Mouse (Mus musculus): Measurements from ENCODE around the gene Dcps.

Gene Dcps

DNA sequence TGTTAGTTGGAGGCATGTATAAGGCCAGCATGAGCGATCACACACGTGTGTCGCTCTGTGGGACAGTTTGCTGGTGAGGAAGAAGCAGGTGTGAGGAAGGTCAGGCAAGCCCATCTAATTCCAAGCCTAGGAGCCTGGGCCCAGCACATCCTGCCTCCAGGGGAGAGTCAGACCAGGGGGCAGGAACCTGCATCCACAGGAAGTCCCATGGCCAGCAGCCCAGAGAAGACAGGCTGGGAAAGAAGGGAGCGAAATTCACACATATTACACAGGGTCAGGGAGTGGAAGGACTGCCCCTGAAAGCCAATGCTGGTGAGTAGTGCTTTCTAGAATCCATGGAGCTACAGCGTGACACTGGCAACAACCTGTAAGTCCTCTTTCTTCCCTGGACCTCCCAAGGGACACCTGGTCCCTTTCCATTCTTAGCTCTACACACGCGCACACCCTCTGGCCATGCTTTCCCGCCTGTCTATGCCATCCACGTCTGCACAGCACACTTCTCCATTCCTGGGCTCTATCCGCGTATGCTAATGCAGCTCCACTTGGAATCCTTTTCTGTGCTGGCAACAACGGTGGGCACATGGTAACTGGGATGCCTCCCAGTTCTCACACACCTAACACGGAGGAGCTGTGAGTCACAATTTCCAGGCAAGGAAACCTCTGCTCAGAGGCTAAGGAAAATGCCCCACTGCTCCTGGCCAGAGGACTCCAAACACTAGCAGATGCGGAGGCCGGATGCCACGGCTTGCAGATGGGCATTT, 44.0 kb downstream of the Dcps start:
- DNase-seq (ENCODE audit: low read depth, low spot score): no peak

- DNase-seq (ENCODE audit: low read depth, low spot score): no peak
These were observed 46.9 kb downstream of the Dcps start for GRCm38 (mm10) chr9:35128995-35129418.

- no peak for DNase-seq (ENCODE audit: low read depth, low spot score)
These were observed 47.3 kb downstream of the Dcps start for GRCm38 (mm10) chr9:35128564-35128963.

GRCm38 (mm10) chr9:35127561-35127960, 48.3 kb downstream of the Dcps start:
- no peak for DNase-seq (ENCODE audit: low read depth, low spot score)

- DNase-seq (ENCODE audit: low read depth, low spot score): no peak
These were observed 48.7 kb downstream of the Dcps start for GRCm38 (mm10) chr9:35127147-35127546.

DNA sequence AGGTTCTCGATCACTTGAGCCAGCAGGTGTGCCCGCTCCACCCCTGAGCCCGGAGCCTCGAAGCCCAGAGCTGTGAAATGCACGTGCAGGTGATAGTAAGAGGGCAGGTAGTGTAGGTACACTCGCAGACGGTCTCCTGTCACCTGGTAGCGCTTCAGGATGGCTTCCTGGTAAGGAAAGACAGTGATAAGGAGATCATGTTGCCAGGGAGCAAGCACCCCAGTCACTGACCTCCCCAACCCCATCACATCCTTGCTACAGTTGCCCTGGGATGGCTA, 51.2 kb downstream of the Dcps start:
- no peak for DNase-seq (ENCODE audit: low read depth, low spot score)

GRCm38 (mm10) chr9:35123804-35124677, 51.8 kb downstream of the Dcps start:
- peak; percentile 61 for DNase-seq (ENCODE audit: low read depth, low spot score)

GRCm38 (mm10) chr9:35123456-35123803, 52.4 kb downstream of the Dcps start:
- no peak for DNase-seq (ENCODE audit: low read depth, low spot score)

DNA sequence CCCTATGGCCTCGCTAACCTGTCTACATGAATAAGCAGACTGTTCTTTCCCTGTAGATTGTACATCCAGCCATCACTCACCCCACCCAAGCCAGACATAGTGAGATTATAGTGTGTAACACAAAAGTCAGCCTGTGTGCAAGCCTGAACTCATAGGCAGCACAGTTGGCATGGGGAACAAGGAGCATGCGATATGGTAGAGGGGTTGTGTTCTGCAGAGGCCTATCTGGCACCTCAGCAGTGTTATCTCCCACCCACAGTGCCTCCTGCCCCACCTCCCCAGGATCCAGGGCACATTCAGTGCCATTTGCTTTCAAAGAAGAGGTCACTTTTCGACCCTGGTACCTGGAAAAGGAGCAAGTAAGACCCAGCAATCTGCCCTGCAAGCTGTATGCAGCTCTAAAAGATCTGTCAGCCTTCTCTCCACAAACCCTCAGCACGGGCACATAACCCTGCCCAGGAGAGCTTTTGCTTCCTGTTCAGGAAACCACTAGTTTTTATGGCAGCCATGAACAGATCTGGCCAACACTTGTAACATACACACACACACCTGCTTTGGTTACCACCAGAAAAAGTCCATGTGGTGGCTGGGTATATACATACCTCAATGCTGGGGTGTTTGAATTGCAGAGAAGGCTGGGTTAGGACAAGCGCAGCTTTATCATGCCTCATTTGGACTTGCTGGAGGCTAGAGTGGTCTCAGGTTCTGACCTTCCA, 53.2 kb downstream of the Dcps start:
- peak; percentile 31 for DNase-seq (ENCODE audit: low read depth, low spot score)

- no peak for DNase-seq (ENCODE audit: low read depth, low spot score)
These were observed 56.7 kb downstream of the Dcps start, which contains the start of gene St3gal4 for GRCm38 (mm10) chr9:35119168-35119567. Gene St3gal4 (minus strand): TSS chr9:35119268.

DNA sequence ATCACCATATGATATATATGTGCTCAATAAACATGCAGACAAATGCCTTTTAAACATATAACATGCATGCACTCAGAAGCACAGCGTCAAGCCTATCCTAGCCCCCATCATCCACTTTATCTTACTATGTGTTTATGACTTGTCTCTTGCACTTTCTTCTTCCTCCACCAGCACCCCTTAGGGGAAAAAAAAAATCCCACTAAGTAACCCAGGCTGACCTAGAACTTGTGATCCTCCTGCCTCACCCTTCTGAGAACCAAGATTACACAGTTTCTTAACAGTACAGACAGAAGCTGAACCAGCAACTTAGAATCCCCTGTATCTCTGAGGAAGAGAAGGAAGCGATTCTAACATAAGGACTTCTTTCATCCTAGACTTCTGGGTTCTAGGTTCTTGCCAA, 57.3 kb downstream of the Dcps start:
- DNase-seq (ENCODE audit: low read depth, low spot score): no peak

DNA sequence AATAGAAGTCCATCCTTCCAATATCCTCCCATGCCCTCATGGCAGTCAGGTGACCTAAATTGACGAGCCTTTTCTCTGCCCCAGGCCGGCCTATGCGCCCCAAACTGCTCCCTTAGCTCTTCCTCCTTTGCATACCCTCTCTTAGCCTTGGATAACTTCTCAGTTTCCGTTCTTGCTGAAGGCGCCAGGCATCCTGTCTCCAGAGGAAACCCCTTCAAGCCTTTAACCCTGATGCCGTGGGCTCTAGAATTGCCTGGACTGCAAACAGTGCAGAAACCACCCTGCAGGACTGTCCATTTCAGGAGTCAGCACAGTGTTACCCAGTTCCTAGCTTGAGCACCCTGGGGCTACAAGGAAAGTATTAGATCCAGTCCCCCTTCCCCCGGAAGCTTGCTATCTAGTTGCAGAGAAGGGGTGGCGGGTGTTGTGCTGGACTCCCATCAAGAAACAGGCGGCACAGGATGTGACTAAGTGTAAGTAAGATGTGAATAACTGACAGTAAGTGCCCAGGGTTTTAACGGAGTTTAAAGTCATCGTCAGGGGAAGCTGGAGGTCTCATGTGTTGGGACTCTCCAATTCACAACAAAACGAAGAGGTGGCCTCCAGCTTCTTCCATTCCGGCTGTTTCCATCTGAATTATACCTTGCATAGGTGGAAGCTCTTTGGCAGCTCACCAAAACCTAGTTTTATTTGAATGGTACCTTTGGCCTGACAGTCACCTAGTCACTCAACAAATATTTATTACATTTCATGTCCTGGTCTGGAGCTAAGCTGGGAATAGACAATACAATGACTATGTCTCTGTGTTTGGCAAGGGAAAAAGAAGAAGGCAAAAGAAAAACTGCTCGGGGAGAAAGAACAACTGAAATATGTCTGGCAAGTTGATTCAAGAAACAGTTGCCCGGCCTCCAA, 58.2 kb downstream of the Dcps start:
- DNase-seq (ENCODE audit: low read depth, low spot score): peak; percentile 62

- peak; percentile 88 for DNase-seq (ENCODE audit: low read depth, low spot score)
These were observed 59.2 kb downstream of the Dcps start for GRCm38 (mm10) chr9:35116391-35117381.

DNA sequence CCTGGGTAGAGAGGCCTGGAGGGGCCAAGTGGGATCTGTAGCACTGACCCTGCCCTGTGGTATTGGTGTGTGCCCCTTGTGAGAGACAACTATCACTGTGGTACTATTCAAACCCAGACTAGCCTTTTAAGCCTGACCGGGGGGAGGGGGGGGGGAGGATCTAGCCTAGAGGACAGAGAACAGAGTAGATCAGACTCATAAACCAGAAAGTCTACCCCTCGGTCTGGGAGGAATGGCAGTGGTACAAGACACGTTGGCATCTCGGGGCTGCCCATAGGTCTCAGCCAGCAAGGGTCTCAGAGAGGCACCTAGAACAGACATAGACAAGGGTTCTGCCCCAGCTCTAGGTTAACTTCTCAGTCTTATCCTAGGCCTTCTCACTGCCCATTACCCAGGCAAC, 60.1 kb downstream of the Dcps start:
- peak; percentile 18 for DNase-seq (ENCODE audit: low read depth, low spot score)

DNA sequence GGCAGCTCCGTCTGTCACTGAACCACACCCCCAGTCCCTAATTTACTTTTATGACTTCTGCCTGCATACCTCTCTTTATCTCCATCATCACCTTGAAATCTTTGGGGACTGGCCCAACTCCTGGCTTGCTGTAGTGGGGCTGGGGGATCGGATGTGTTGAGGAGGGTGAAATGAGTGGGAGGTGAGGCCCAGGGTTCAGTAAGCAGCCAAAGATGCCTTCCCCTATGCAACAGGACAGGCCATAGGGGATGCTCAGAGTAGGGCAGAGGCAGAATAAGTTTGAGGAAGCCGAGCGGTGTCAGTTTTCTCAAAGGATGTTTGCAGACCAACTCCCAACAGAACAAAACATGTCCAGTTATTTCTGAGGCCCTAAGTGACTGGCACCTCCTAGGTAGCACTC, 60.6 kb downstream of the Dcps start:
- no peak for DNase-seq (ENCODE audit: low read depth, low spot score)

DNA sequence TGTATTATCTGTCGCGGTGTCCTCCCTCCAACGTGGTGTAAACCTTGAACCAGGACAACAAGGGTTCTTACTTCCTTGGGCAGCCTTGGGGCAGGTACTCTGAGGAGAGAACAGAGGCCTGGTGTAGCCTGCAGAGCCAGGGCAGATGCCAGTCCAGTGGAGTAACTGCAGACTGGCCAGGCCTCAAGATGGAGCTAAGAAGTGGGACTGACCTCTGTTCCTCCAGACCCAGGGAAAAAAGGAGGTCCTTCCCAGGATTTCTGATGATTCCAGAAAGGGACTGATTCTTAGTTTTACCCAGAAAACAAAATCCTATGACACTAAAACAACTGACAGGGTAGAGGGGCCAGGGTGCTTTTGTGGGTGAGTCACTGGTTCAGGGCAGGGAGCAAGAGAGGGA, 61.6 kb downstream of the Dcps start:
- no peak for DNase-seq (ENCODE audit: low read depth, low spot score)

GRCm38 (mm10) chr9:35111941-35112595, 63.8 kb downstream of the Dcps start:
- DNase-seq (ENCODE audit: low read depth, low spot score): no peak

DNA sequence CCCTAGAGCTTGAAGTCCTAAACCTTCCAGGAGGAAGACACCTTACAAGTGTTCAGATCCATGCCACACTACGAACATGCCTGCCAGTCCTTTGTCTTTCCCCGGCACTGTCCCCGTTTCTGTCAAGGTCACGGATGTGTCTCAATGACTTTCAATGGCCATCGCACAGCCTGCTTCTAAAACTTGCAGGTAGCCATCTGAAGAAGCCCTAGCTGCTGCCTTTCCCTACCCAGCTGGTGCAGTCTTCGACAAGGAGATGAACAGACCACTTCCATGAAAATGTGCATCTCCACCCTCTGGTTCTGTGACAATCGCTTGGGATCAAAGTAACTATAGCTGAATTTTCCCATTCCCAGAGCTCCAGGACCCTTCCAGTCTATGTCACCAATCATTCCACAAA, 64.4 kb downstream of the Dcps start:
- DNase-seq (ENCODE audit: low read depth, low spot score): no peak

DNA sequence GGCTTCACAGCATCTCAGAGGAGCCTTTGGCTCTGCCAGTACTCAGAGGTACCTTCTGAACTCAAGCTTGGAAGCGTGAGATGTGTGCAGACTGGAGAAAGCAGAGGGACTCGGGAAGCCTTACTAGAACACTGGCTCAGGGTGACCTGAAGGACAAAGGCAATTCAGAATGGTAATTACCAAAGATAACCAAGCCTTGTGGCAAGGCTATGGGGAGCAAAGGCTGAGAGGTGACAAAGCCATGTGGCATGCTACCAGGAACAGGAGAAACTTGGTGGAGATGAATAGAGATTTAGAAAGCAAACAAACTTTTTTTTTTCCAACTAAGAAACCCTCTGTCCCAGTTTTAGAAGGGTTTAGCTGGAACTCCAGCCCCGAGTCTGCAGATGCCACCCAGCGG, 65.3 kb downstream of the Dcps start:
- DNase-seq (ENCODE audit: low read depth, low spot score): no peak

GRCm38 (mm10) chr9:35110051-35110450, 65.8 kb downstream of the Dcps start:
- no peak for DNase-seq (ENCODE audit: low read depth, low spot score)

All from CD4-positive helper T cell, adult 2 months (primary cell).